Mouse (Mus musculus) C3H10T1/2 (cell line): ENCODE data around the gene Olfr402. TPM values are rescaled to one million over a fixed set of nuclear protein-coding genes. Genes with fewer than 3 reads are reported as not detected.

ENCODE experiments used
- polyA plus RNA-seq, 2 experiments: library from polyadenylated mRNA; unstranded; fragments of >200 nt; fragmentation: generic; extraction: Trizol; gene quantifications; one replicate each; pipeline ENCODE4 v1.2.1; 2012; ENCODE audit warnings: missing spikeins in 2 of 2

Olfr402 gene
- polyA plus RNA-seq = not detected

DNA sequence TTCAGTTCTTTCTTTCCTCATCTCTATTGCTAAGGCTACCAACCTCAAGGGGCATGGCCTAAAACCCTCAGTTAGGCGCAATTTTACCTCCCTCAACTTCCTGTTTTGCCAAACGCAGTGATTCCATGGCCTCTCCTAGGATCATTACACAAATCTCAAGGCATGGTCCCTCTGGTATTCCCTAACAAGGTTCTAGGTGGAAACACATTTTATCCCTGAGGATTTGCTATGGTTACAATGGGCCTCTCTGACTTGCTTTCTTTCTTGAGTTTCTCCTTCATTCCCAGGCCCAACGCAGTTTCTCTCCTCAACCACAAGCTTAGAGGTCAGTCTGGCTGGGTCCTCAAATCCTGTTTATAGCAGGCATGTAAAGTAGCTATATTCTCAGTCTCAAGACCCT, at the start of gene Olfr402:
Gene Olfr402 (plus strand): TSS at position 301 of the 400 bp plus-strand sequence.

DNA sequence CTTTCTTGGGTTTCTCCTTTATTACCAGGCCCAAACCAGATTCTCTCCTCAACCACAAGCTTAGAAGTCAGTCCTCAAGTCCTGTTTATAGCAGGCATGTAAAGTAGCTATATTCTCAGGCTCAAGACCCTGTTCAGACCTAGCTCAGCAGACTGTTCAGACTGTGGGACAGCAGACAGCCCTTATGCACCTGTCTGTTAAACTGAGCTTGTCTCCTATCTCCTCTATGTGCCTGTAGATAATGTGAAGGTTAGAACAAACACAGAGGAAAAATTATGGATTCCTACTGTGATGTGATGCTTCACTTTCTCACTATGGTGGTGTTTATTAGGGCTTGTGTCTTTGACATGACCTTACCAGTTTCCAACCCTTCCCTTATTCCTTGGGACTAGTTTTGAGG, 39.9 kb upstream of the Olfr402 start, which contains the start of gene Olfr401:
Gene Olfr401 (plus strand): TSS at position 301 of the 400 bp plus-strand sequence.

DNA sequence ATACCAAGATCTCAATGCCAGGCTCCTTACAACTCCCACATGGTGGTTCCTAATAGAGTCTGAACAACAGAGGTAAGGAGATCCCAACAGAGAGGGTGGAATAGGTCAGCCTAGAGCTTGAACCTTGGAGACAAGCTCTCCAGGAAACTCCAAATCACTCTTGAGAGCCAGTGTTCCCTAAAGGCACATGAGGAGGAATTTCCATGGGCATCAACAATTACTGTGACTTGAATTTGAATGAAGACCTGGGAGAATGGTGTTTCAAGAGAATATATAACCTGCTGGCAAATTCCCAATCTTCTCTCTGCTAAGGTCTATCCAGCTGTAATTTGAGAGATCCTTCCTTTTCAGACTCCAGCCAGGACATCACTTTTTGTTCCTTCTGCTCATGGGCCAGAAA, 32.6 kb downstream of the Olfr402 start, which contains the start of gene Olfr403:
Gene Olfr403 (plus strand): TSS at position 301 of the 400 bp plus-strand sequence.

Other genes with a start within 250 kb of the Olfr402 start
- gene Olfr395, start 244.2 kb upstream of the Olfr402 start, polyA plus RNA-seq = not detected
- gene Olfr23, start 216.9 kb upstream of the Olfr402 start, polyA plus RNA-seq = not detected
- gene Olfr397, start 192.7 kb upstream of the Olfr402 start, polyA plus RNA-seq = not detected
- not detected for gene Olfr398, start 163.1 kb upstream of the Olfr402 start, polyA plus RNA-seq
- gene Olfr139, start 97.0 kb upstream of the Olfr402 start, polyA plus RNA-seq = not detected
- gene Olfr399, start 96.9 kb upstream of the Olfr402 start, polyA plus RNA-seq = not detected
- not detected for gene Zfp616, start 83.6 kb upstream of the Olfr402 start, polyA plus RNA-seq
- not detected for gene Olfr401, start 39.8 kb upstream of the Olfr402 start, polyA plus RNA-seq
- gene Olfr403, start 32.7 kb downstream of the Olfr402 start, polyA plus RNA-seq = not detected
- not detected for gene Olfr43, start 57.9 kb downstream of the Olfr402 start, polyA plus RNA-seq
- gene Olfr406, start 106.3 kb downstream of the Olfr402 start, polyA plus RNA-seq = not detected
- not detected for gene Olfr59, start 130.2 kb downstream of the Olfr402 start, polyA plus RNA-seq
- gene Olfr410, start 184.5 kb downstream of the Olfr402 start, polyA plus RNA-seq = not detected
- gene Olfr411, start 199.1 kb downstream of the Olfr402 start, polyA plus RNA-seq = not detected
- gene Olfr412, start 208.5 kb downstream of the Olfr402 start, polyA plus RNA-seq = not detected